Mouse (Mus musculus): Measurements from ENCODE around the gene Nap1l1. TPM values are rescaled to one million over a fixed set of nuclear protein-coding genes. Genes with fewer than 3 reads are reported as not detected.

The Nap1l1 gene
- total RNA-seq, 4 experiments from 2014 or later, result 212 to 237 (median 222) TPM

DNA sequence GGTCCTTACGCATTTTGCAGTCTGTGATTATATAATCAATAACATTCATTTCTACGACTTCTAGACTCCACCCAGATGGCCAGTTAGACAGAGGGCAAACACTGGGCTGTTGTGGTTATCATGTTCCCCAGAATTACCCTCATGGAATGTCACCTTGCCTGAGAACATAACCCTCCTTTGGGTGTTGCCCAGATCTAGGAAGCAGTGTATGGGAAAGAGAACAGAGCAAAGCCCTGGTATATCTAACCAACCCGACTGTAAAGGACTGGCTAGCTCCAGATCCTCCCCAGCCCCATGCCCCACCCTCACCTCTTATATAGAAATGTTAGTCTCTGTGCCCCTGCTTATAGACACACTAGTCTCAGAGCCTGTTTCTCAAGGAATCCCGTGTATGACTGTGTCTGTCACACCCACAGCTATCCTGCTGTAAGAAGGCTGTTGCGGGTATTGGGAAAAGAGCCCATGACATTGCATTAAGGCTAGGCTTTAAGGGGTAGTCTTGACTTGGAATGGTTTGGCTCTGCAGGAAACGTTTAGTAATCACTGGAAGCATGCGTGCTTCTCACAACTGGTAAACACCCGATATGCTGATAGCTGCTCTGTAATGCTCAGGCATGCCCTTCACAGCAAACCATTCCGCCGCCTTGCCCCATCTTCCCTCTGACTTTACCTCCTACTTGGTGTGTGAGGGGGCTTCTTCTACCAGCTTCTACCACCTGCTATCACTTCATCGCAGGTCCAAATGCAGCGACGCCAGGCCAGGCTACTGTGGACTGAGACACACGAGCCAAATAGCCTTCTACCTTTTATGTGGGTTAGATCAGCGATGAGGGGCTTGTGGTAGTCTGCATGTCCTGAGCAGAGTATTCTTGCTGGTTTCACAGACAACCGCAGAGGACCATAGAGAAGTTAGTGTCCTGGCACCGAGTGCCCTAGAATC, 42.3 kb downstream of the Nap1l1 start:
- no peak for DNase-seq (ENCODE audit: low spot score in 2 of 2)

DNA sequence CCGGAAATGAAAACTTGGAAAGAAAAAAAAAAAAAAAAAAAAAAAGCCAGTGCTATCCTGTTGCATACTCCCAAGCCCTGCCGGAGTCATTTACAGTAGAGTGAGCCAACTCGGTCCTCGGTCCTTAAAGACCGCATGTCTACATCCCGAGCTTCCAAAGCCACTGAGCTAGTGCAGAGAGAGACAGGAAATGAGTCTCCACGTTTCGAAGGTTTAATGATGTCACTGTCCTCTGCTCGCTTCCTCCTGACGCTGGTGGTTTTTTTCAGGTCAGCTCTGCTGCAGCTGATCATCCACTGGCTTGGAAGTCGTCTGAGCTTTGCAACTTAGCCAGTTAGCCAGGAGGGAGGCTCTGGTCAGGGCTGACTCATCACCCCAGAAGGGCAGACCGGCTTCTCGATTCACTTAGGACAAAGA, 43.2 kb downstream of the Nap1l1 start:
- no peak for DNase-seq (ENCODE audit: low spot score in 2 of 2)

DNA sequence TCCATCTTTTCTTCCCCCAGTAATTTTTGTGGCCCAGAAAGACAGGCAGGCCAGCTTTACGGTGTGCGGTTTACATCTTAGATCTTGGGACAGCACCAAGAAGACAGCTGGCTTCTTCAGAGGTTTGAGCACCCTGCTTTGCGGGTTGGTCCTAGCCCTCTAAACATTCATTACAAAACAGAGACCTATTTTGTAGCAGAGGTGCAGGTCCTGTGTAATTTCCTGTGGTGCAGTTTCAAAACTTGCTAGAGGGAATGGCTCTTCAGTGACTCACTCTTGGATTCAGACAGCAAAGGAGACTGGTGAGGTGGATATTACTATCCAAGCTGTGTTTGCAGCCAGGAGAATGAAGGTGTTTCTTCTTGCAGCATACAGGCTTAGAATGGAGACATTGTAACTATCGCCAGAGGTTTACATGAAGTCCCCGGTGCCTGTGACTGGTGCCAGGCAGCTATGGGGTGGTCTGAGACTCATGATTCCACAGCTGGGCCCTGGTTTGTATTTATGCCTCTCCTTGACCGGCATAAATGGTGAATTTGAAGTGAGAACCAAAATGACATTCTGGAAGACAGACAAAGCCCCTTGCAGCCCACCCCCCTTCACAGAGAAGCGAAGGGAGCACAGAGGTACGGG, 43.9 kb downstream of the Nap1l1 start:
- no peak for DNase-seq (ENCODE audit: low spot score in 2 of 2)

DNA sequence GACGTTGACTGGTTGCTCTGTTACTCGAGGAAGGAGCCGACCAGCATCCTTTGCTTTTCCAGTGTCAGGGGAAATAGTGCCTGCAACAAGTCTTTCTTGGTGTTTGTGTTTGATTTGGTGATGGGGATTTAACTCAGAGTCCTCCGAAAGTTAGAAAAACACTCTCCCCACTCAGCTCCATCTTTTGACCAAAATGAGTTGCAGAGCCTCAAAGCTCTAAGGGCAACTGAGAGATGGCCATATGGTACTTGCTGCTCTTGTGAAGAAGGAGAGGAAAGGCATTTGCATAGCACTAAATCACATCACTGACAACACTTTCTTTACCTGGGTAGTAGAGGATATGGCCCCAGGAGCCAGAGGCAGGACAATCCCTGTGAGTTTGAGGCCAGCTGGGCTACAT, 45.3 kb downstream of the Nap1l1 start:
- no peak for DNase-seq (ENCODE audit: low spot score in 2 of 2)

DNA sequence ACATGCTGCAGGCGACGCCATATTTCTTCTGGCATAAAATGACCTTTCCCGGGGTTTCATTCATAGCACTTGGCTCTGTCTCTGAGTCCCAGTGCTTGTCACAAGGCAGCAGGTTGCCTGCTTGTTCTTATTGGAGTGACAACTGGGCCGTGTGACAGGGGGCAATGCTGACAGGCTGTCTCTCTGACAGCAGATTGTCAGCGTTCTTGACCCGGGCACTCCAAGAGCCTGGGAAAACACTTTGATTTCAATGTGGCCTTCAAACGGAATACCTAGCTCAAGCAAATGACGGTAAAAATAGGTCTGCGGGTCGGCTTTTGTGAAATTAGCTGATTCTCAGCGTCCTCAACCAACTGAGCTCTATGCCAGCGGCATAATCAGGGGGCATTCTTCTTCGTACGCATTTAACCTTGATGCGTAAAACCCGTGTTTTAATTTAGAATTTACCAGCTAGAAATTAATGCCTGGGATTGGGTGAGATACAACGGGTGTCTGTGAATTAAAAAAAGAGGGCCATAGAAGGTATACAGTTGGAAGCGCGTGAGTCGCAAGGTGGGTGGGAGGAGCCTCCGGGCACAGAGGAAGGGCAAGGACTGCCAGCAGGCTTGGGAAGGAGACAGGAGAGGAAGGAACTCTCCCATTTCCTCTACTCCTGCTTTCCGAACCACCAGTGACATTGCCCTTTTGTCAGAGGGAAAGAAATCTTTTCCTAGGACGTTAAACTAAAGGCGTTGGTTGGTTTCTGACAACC, 46.8 kb downstream of the Nap1l1 start:
- DNase-seq (ENCODE audit: low spot score in 2 of 2), result no peak

DNA sequence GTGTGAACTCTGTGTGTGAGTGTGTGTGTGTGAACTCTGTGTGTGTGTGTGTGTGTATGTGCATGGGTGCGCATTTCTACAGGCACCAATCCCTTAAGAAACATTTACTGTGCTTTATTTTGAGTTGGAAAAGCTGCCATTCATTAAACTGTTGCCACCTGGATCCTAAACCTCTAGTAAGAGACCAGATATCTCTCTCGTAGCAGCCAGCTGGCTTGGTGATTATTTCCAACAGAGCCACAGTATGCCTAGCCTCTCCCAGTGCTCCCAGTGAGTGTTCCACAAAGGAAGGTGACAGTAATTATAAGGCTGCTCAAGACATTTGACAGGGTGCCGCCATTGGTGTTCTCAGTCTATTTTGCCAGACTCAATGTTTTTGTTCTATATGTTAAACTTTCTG, 47.6 kb downstream of the Nap1l1 start:
- DNase-seq (ENCODE audit: low spot score in 2 of 2), result no peak

DNA sequence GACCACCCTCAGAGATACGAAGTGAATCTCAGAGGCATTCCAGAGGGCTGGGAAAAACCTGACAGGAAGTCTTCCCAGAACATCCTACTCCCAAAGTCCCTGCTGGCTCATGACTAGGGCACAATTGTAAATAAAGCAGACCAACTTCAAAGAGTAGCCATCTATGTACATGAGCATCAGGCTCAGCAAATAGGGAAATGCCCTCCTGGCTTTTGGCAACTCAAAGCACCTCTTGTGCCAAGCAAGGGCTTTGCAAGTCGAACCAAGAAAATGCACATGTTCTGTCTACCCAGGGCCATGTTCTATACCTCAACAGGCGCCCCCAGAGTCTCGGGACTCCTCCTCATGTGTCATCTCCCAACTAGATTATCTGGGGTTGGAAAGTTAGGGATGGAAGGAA, 48.6 kb downstream of the Nap1l1 start:
- no peak for DNase-seq (ENCODE audit: low spot score in 2 of 2)

DNA sequence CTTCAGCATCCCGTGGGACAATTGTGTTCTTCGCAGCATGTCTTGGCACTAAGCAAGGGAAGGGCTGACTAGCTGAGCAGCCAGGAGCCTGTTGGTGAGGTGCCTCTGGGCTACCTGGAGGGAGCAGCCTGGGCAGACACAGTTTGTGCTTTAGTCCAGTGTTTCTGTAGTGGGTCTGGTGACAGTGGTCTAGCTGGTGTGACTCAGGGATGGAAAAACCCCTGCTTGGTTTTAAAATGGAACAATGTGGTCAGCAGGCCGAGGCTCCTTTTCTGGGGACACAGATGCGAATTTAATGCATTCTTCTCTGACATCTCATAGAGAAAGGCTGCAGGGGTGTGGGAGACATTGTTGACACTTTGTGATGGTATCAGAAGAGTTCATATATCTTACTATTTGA, 49.2 kb downstream of the Nap1l1 start:
- no peak for DNase-seq (ENCODE audit: low spot score in 2 of 2)

DNA sequence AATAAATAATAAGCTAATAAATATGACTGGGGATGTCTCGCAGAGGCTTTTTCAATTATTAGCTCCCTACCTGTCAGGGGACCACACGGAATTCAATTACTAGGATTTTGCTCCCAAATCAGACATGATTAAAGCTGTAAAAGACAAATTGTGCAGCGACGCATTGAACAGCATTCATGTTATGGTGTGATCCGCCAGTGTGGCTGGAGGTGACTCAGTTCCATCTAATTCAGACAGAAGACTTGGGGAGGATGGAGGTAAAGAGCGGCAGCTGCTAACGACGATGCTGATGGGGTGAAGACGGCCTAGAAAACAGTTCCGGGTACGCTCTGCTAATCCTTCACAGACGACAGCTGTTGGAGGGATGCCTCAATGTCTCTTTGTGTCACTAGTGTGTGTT, 50.9 kb downstream of the Nap1l1 start:
- DNase-seq (ENCODE audit: low spot score in 2 of 2), result no peak

DNA sequence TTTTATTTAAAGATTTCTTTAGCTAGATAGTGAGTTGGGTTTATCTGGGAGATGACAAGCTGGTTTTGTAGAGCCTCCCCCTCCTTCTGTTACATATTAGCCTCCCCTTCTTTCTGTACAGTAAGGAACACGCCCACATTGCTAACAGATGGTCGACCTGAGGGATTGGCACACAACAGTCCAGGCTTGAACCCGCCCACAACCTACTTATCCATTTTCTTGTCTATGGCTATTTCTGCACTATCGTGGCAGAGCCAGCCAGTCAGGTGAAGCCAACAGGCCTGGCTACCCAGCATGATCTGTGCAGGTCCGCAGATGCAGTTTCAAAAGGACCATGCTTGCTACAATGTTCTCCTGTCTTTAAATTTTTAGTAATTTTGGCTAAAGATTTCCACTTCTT, 54.0 kb downstream of the Nap1l1 start:
- DNase-seq (ENCODE audit: low spot score in 2 of 2), result peak in 1 of 2 experiments; percentile 70

DNA sequence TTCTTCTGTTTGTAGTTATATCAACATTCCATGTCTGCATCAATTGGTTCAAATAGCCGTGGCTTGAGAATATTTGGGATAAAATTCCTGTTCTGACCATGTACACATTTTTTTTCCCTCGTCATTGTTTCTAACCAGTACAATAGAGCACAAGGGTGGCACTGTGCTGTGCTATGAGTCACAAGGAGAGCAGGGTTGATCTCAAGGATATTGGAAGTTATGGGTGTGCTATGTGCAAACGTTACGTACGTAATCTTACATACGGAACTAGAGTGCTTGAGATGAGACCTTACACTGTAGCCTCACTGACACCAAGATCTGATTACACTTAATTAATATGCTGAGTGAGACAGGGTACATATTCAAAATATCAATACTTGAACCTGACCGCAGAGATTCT, 54.6 kb downstream of the Nap1l1 start:
- DNase-seq (ENCODE audit: low spot score in 2 of 2), result no peak

DNA sequence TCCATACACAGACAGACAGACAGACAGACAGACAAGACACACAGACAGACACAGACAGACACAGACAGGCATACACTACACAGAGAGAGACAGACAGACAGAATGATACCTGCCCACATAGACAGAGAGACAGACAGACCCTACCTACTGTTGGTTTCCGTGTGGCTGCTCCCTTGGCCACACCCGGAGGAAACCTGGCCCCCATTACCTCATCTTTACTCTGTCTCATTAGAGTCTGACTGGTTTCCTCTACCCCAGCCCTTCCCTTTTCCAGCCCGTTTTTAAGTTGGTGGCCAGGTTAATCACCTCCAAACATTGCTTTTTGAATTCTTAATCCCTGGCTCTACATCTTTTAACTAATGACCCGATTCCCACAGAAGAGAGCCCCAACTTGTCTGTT, 55.3 kb downstream of the Nap1l1 start:
- no peak for DNase-seq (ENCODE audit: low spot score in 2 of 2)

DNA sequence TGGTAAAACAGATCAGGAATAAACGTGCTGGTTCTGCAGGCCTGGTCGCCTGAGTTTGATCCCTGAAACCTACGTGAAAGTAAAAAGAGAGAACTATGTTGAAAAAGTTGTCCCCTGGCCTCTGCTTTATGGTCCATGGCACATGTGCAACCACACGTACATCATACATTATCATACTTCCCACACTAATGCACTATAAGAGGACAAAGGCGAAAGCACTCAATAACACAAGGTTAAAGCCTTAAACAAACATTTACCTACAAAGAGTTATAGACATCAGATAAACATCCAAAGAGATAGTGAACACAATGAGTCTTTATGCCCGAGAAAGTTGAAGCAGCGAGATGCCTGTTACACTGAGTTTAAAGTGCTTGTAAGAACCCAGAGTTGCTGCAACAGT, 57.4 kb downstream of the Nap1l1 start:
- DNase-seq (ENCODE audit: low spot score in 2 of 2), result no peak

DNA sequence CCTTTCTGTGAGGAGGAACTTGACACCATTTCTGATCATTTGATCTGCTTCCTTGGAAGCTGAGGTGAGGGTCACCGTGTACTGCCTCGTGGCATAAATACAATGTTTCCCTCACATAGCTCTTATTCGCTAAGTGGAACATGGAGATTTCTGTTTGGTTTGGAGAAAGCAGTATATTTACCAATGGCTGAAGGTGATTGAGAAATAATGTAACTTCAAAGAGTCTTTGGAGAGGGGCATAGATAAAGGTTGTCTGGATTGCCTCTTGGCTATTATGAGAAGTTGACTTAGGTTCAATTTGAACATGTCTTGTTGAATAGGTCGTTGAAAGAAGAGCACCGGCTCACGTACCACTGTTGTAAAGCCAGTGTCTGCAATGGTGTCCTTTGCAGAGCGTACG, 61.7 kb downstream of the Nap1l1 start:
- DNase-seq (ENCODE audit: low spot score in 2 of 2), result no peak

DNA sequence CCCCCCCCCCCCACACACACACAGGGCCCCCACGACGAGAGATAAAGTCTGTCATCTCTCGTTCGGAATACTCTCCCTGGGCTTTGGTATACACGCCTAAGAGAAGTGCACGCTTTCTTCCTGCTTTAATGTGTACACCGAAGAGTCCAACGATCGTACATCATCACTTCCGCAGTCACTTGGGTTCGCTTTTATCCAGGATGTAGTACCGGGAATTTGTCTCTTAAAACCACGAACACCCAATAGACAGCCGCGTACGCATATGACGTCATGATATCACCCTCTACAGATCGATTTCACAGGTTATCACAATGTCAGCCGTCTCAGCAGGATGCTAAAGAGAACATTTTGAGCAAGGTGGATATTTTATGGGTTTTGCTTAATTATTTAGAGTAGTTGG, 64.4 kb downstream of the Nap1l1 start:
- no peak for DNase-seq (ENCODE audit: low spot score in 2 of 2)

DNA sequence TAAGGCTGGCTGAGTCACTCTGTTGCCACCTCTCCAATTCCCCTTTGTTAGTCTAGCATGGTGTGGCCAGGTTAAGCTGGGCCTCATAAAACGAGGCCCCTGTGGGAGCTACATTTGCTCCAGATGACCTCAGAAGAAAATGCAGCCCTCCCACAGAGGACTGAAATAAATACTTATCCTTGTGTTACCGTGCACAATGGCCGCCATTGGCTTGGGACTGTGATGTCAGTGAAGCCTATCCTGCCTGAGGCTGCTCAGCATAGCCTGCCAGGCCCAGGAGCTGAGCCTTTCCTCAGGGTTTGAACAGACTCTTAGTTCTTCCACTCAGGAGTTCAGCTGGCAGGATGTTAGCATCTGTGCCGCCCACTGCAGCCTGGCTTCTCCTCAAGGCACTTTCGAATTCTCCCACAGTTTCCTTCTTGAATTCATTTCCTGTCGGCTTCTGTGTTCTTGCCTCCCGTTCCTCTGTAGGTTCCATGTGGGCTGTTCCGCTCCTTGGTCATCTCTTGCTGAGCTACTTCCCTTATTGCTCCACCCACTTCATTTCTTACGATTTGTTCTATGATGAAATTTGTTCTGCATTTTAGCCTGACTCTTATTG, 66.8 kb downstream of the Nap1l1 start:
- peak; percentile 30 to 78 for DNase-seq (ENCODE audit: low spot score in 2 of 2)

DNA sequence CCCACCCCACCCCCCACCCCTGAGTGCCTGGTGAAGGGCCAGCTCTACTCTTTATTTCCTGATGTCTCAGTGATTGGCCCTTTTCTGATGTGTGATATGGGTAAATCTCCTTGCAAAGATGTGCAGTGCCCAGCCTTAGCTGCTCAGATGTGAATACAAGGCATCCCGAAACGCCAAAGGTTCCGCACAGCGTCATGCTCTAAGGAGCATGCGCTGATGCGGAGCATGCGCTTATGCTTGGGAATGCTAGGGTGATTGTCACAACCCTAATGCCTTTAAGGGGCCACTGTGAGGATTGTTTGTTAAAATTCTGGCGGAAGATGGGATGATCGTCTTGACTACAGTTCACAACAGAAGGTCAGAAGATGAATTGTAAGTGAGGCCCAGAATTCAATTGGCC, 67.7 kb downstream of the Nap1l1 start:
- DNase-seq (ENCODE audit: low spot score in 2 of 2), result no peak

DNA sequence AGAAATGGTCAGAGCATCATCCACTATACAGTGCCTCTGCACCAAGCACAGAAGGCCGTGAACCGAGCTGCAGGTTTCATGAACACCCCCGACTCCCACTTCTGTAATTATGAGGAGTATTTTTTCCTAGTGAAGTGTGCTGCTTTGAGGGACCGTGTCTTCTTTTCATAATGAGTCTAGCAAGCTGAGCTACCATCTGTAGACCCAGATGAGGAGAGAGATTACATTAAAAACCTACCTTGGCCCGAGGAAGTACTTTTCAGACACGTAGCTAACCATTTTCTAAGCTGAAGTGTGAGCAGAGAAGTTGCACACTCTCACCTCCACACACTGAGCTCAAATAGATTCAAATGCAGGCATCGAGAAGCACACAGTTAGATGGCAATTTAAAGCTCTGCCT, 70.1 kb downstream of the Nap1l1 start:
- no peak for DNase-seq (ENCODE audit: low spot score in 2 of 2)

DNA sequence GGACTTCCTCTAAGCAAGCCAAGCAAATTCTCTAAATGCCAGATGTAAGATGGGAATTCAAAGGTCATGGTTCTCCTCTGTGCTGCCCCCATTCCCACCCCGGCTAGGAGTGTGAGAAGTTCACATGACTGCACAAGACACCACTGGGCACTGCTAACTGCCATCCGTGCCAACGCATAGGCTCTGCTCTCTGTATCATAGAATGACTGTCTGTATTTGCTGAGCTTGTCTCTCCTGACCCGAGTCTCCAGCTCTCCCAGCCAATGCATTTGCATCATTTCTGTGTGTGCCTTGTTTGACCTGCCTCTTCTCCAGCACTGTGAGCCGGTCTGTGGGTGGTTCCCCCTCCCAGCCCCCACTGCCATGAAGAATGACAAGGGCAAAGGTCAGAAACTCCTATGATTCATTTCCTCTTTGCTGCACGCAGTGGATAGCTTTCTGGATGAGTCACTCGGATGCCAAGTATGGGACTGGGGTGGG, 70.8 kb downstream of the Nap1l1 start:
- DNase-seq (ENCODE audit: low spot score in 2 of 2), result no peak

DNA sequence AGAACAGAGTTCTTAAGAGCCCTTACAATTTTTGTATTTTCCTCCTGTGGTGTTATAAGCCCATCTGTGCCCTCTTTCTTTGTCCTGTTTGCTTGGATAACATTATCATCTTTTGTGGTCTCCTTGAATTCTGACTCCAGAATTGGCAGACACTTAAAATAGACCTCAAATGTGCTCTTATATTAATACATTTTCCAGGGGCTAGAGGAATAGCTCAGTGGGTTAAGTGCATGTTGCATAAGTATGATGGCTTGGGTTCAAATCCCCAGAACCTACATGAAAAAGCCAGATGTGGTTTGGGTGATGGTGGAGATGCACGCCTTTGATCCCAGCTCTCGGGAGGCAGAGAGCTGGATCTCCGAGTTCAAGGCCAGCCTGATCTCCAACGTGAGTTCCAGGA, 71.3 kb downstream of the Nap1l1 start:
- DNase-seq (ENCODE audit: low spot score in 2 of 2), result no peak

DNA sequence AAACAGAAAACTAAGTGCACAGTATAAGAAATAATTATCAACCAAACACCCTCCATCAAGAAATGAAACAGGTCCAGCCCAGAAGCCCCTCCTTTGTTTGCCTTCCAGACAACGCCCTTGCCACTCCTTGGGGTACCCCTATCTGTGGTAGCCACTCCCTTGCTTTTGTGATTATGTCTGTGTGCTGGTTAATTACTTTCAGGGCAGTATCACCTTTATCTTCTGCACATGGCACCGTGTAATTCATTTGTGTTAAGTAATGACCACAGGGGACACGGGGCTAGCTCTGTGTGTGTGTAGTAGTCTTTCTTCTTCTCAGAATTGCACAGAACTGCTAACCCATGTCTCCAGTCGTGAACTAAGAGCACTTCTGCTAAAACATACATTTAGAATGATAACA, 72.6 kb downstream of the Nap1l1 start:
- DNase-seq (ENCODE audit: low spot score in 2 of 2), result no peak

All from left cerebral cortex, adult 8-10 months (tissue).